In the genomic region with DNA sequence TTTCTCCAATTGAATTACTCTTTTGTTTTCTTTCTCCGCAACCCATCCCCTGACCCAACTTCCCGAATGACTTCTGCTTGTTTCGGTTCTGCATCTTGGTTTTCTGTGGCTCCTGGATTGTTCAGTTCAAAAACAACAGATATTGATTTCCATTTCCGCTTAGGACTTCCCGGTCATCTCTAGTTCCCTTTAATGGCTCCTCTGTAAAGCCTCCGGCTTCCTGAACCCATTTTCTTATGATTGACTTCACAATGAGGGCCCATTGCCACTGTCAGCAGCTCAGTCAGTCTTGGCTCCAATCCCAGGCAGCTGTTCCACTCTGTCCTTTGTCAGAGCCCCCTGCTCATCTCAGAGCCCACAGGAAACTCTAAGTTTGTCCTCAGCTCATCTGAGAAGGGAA, we compare ENCODE assay signal across 9 mouse cellular contexts. TPM values are rescaled to one million over a fixed set of nuclear protein-coding genes. Genes with fewer than 3 reads are reported as not detected.
DNase-seq lines count a peak whose midpoint lies in the region; ATAC-seq and TF ChIP-seq lines count a peak whose summit lies in the region.
"Had no signal": no experiment of that assay in that cellular context is flagged by ENCODE, and none has a peak within 500 bp of the region (broad histone marks: within the 10 kb centered on the region; RNA-seq: fewer than 3 reads in every experiment).

No protein-coding gene starts in this region.

- H3K27ac ChIP-seq in kidney, embryonic 15.5 days, result peak overlapping the region; percentile 71; the same call in 1 of the 2 replicates

- H3K4me1 ChIP-seq in lung, adult 2 months (ENCODE audit: control insufficient read depth, insufficient read depth, low read length), result no peaks in the 10 kb centered on the region
- peaks cover 12% of the 10 kb centered on the region for H3K4me1 ChIP-seq in kidney, embryonic 15.5 days

- no peaks in the 10 kb centered on the region for H3K36me3 ChIP-seq in kidney, embryonic 15.5 days

- no peak overlapping the region for H3K4me2 ChIP-seq in kidney, embryonic 15.5 days

- no peak overlapping the region for H3K9ac ChIP-seq in kidney, embryonic 15.5 days

- ATAC-seq in kidney, embryonic 15.5 days (replicated peaks; ENCODE audit: low FRiP score), result peak; percentile 56; the same call in 1 of the 2 replicates
- peak; percentile 64 for ATAC-seq in monocyte, adult 5-6 weeks (replicated peaks; ENCODE audit: insufficient number of reproducible peaks, low FRiP score, low TSS enrichment, poor library complexity, severe bottlenecking)

- WGBS in lung, adult 2 months, result 38% methylated on average over 6 of the region's 6 CpGs
- 25% methylated on average over 6 of the region's 6 CpGs for WGBS in kidney, embryonic 15.5 days

- H3K4me3 ChIP-seq in lung, adult 2 months (replicated peaks; ENCODE audit: extremely low read depth, low read depth, low read length), result no peak overlapping the region
- H3K4me3 ChIP-seq in kidney, embryonic 15.5 days (replicated peaks), result no peak overlapping the region

- no peak for TF ChIP-seq POLR2A in lung, adult 2 months (IDR thresholded peaks at IDR 0.05; ENCODE audit: borderline replicate concordance, extremely low read depth, low read depth, low read length)

- no peak for TF ChIP-seq CTCF in lung, adult 2 months (IDR thresholded peaks at IDR 0.05; ENCODE audit: insufficient read depth, low read length)

- peaks cover 3% of the 10 kb centered on the region; the same call in 1 of the 2 replicates for H3K27me3 ChIP-seq in kidney, embryonic 15.5 days

- peak; percentile 30 for DNase-seq in adrenal gland, adult 2 months
- no peak for DNase-seq in adrenal gland, postnatal 4 days (ENCODE audit: low spot score in 2 of 2)
- DNase-seq in lung, adult 18-20 months, result peak; percentile 17 to 26
- DNase-seq in lung, adult 2 months, result no peak
- DNase-seq in cerebellum, postnatal 14 days, result no peak
- no peak for DNase-seq in frontal cortex, adult 2 months (ENCODE audit: extremely low spot score in 1 of 2, low spot score in 1 of 2)

- H3K9me3 ChIP-seq in kidney, embryonic 15.5 days (replicated peaks), result no peaks in the 10 kb centered on the region

RNA-seq across cellular contexts. Expression of gene Sh3pxd2b, which starts 16.5 kb away (rescaled TPM):
- total RNA-seq in adrenal gland, adult 2 months (2021), result 1 to 10 TPM; 5.2 to 7.4 TPM
- 3.0 and 3.4 TPM in 2 replicates for polyA plus RNA-seq in adrenal gland, adult 2 months (2012; rRNA removed)
- 10 to 100 TPM; 23.4 to 29.2 TPM for total RNA-seq in adrenal gland, postnatal 4 days (2021)
- 8.1 and 10.7 TPM in 2 replicates for polyA plus RNA-seq in lung, adult 2 months (2012; rRNA removed)
- 18.2 and 21.8 TPM in 2 replicates for polyA plus RNA-seq in kidney, embryonic 15.5 days (2015; fragmentation: Nextera tagmentation; extraction: Ambion mirVana)
- 0.49 TPM in 1 of 3 replicates, not detected in the others for total RNA-seq in monocyte, adult 5-6 weeks (2017)
- 11.8 and 12.5 TPM in 2 replicates for polyA plus RNA-seq in frontal cortex, adult 2 months (2012; rRNA removed)

RNA-seq across cellular contexts. Expression of gene Hbq1a, which starts 31.2 kb away (rescaled TPM):
- total RNA-seq in adrenal gland, adult 2 months (2021), result not detected
- polyA plus RNA-seq in adrenal gland, adult 2 months (2012; rRNA removed), result not detected in 2 replicates
- 1 to 10 TPM in 1 of 2 experiments, not detected in 1; 1.5 TPM for total RNA-seq in adrenal gland, postnatal 4 days (2021)
- 1.1 and 1.3 TPM in 2 replicates for polyA plus RNA-seq in lung, adult 2 months (2012; rRNA removed)
- polyA plus RNA-seq in kidney, embryonic 15.5 days (2015; fragmentation: Nextera tagmentation; extraction: Ambion mirVana), result 0.53 and 0.80 TPM in 2 replicates
- total RNA-seq in monocyte, adult 5-6 weeks (2017), result not detected in 3 replicates
- polyA plus RNA-seq in frontal cortex, adult 2 months (2012; rRNA removed), result 1.3 and 1.8 TPM in 2 replicates
- polyA plus RNA-seq: small intestine, adult 2 months had no signal

RNA-seq across cellular contexts. Expression of gene Hba-a2, which starts 34.8 kb away (rescaled TPM):
- 1,000 to 10,000 TPM; 1,707 to 1,770 TPM for total RNA-seq in adrenal gland, adult 2 months (2021)
- polyA plus RNA-seq in adrenal gland, adult 2 months (2012; rRNA removed), result 1,248 and 1,571 TPM in 2 replicates
- 1,000 to 10,000 TPM; 3,034 to 3,470 TPM for total RNA-seq in adrenal gland, postnatal 4 days (2021)
- 11,114 and 27,871 TPM in 2 replicates for polyA plus RNA-seq in lung, adult 2 months (2012; rRNA removed)
- 11,555 and 13,702 TPM in 2 replicates for polyA plus RNA-seq in kidney, embryonic 15.5 days (2015; fragmentation: Nextera tagmentation; extraction: Ambion mirVana)
- total RNA-seq in monocyte, adult 5-6 weeks (2017), result 1,478 to 24,418 TPM (median 22,273 TPM) in 3 replicates
- 443 and 591 TPM in 2 replicates for polyA plus RNA-seq in frontal cortex, adult 2 months (2012; rRNA removed)

RNA-seq across cellular contexts. Expression of gene Hbq1b, which starts 44.3 kb away (rescaled TPM):
- total RNA-seq in adrenal gland, adult 2 months (2021), result under 1 TPM in 1 of 2 experiments, not detected in 1; 0.75 TPM
- 0.36 TPM in 1 of 2 replicates, not detected in the other for polyA plus RNA-seq in adrenal gland, adult 2 months (2012; rRNA removed)
- total RNA-seq in adrenal gland, postnatal 4 days (2021), result 1 to 10 TPM; 3.9 to 5.3 TPM
- polyA plus RNA-seq in lung, adult 2 months (2012; rRNA removed), result 0.60 and 1.6 TPM in 2 replicates
- 2.3 and 2.5 TPM in 2 replicates for polyA plus RNA-seq in kidney, embryonic 15.5 days (2015; fragmentation: Nextera tagmentation; extraction: Ambion mirVana)
- total RNA-seq in monocyte, adult 5-6 weeks (2017), result 6.8 TPM in 1 of 3 replicates, not detected in the others
- 0.50 and 0.71 TPM in 2 replicates for polyA plus RNA-seq in frontal cortex, adult 2 months (2012; rRNA removed)
- polyA plus RNA-seq: small intestine, adult 2 months had no signal

RNA-seq across cellular contexts. Expression of gene Hba-a1, which starts 47.8 kb away (rescaled TPM):
- total RNA-seq in adrenal gland, adult 2 months (2021), result 1,000 to 10,000 TPM; 2,365 to 2,621 TPM
- polyA plus RNA-seq in adrenal gland, adult 2 months (2012; rRNA removed), result 1,833 and 2,428 TPM in 2 replicates
- total RNA-seq in adrenal gland, postnatal 4 days (2021), result 1,000 to 10,000 TPM; 4,498 to 5,274 TPM
- polyA plus RNA-seq in lung, adult 2 months (2012; rRNA removed), result 5,782 and 18,923 TPM in 2 replicates
- 4,301 and 5,259 TPM in 2 replicates for polyA plus RNA-seq in kidney, embryonic 15.5 days (2015; fragmentation: Nextera tagmentation; extraction: Ambion mirVana)
- total RNA-seq in monocyte, adult 5-6 weeks (2017), result 197 to 2,631 TPM (median 2,328 TPM) in 3 replicates
- 138 and 217 TPM in 2 replicates for polyA plus RNA-seq in frontal cortex, adult 2 months (2012; rRNA removed)

Comparison
In these comparisons a context has a peak if more than half of its experiments do, and no peak if none do; other contexts are left out.
1. DNase-seq: peak in adrenal gland, adult 2 months (single experiment) and lung, adult 18-20 months (2 of 2); none in adrenal gland, postnatal 4 days (0 of 2), lung, adult 2 months (single experiment), cerebellum, postnatal 14 days (0 of 2) and frontal cortex, adult 2 months (0 of 2).